Mouse (Mus musculus): ENCODE measurements around the gene Slc2a4. TPM values are rescaled to one million over a fixed set of nuclear protein-coding genes. Genes with fewer than 3 reads are reported as not detected.
A peak's percentile ranks its signal among the peaks of the same experiment; 100 is the strongest.

Slc2a4 gene
- total and polyA plus RNA-seq, 2 experiments from 2014 or later, result 6.1 to 12.8 TPM

DNA sequence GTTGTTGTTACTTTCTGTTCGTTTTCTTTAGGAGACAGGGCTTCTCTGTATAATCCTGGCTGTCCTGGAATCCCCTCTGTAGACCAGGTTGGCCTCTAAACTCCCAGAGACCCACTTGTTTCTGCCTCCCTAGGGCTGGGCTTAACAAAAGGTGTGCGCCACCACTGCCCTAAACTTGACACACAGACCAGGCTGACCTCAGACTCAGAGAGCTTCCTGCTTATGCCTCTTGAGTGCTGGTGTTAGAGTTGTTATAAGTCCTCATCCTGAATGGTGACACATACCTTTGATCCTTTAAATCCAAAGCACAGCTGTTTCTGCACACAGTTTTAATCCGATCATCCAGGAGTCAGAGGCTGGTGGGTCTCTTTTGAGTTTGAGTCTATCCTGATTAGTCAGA lies 44.9 kb upstream of the Slc2a4 start:
- peak overlapping the region; percentile 76 for H3K4me2 ChIP-seq (ENCODE audit: low read depth, low read length)
- H3K27ac ChIP-seq, result no peak overlapping the region
- no peaks in the 10 kb centered on the region for H3K9me3 ChIP-seq (ENCODE audit: low read length)
- ATAC-seq (no peak), DNase-seq (ENCODE audit: low spot score) (no peak)
- H3K27me3 ChIP-seq (ENCODE audit: insufficient read depth, low read length), result no peaks in the 10 kb centered on the region
- no peak for TF ChIP-seq CTCF (IDR thresholded peaks at IDR 0.05; ENCODE audit: low read depth)
- peaks cover 23% of the 10 kb centered on the region; the same call in 1 of the 2 replicates for H3K36me3 ChIP-seq (ENCODE audit: insufficient read depth, low read length)
- peaks cover 8% of the 10 kb centered on the region; the same call in 1 of the 2 replicates for H3K4me1 ChIP-seq (ENCODE audit: insufficient read depth, low read length)
- H3K9ac ChIP-seq (replicated peaks; ENCODE audit: low read length), result peak overlapping the region; percentile 82; the same call in 1 of the 2 replicates
- 91% methylated on average over 3 of the region's 3 CpGs for WGBS
- H3K4me3 ChIP-seq (ENCODE audit: low read length), result peak overlapping the region; percentile 80; the same call in 1 of the 2 replicates

GRCm38 (mm10) chr11:69992396-69992795 lies 44.4 kb upstream of the Slc2a4 start:
- H3K9ac ChIP-seq (replicated peaks; ENCODE audit: low read length), result peak overlapping the region; percentile 82; the same call in 1 of the 2 replicates
- H3K4me3 ChIP-seq (ENCODE audit: low read length), result peak overlapping the region; percentile 80
- DNase-seq (ENCODE audit: low spot score), result no peak
- 78% methylated on average over 10 of the region's 10 CpGs for WGBS
- peaks cover 8% of the 10 kb centered on the region; the same call in 1 of the 2 replicates for H3K4me1 ChIP-seq (ENCODE audit: insufficient read depth, low read length)
- no peak overlapping the region for H3K27ac ChIP-seq
- H3K9me3 ChIP-seq (ENCODE audit: low read length), result no peaks in the 10 kb centered on the region
- no peaks in the 10 kb centered on the region for H3K27me3 ChIP-seq (ENCODE audit: insufficient read depth, low read length)
- ATAC-seq, result no peak
- no peak for TF ChIP-seq CTCF (IDR thresholded peaks at IDR 0.05; ENCODE audit: low read depth)
- peak overlapping the region; percentile 76 for H3K4me2 ChIP-seq (ENCODE audit: low read depth, low read length)
- peaks cover 28% of the 10 kb centered on the region; the same call in 1 of the 2 replicates for H3K36me3 ChIP-seq (ENCODE audit: insufficient read depth, low read length)

DNA sequence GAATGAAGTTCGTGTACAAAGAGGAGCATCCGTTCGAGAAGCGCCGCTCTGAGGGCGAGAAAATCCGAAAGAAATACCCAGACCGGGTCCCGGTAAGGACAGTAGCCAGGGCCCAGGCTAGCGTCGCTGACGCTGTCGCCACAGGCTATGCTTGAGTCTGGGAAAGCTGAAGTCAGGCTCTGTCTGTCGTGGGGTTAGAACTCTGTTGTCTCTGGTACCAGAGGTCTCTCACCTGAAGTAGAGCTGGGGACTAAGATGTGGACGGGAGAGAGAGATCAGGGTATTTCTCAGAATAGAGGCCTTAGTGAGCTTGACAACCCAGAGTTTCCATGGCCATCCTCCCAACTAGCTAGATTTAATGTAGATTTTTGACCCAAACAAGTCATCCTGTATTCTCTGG lies 43.7 kb upstream of the Slc2a4 start:
- H3K4me3 ChIP-seq (ENCODE audit: low read length), result peak overlapping the region; percentile 80
- DNase-seq (ENCODE audit: low spot score) (no peak), ATAC-seq (no peak)
- peaks cover 8% of the 10 kb centered on the region; the same call in 1 of the 2 replicates for H3K4me1 ChIP-seq (ENCODE audit: insufficient read depth, low read length)
- no peaks in the 10 kb centered on the region for H3K9me3 ChIP-seq (ENCODE audit: low read length)
- H3K27me3 ChIP-seq (ENCODE audit: insufficient read depth, low read length), result no peaks in the 10 kb centered on the region
- WGBS, result under 1% methylated on average over 15 of the region's 15 CpGs
- peaks cover 28% of the 10 kb centered on the region; the same call in 1 of the 2 replicates for H3K36me3 ChIP-seq (ENCODE audit: insufficient read depth, low read length)
- H3K27ac ChIP-seq, result peak overlapping the region; percentile 92
- peak overlapping the region; percentile 76 for H3K4me2 ChIP-seq (ENCODE audit: low read depth, low read length)
- no peak for TF ChIP-seq CTCF (IDR thresholded peaks at IDR 0.05; ENCODE audit: low read depth)
- H3K9ac ChIP-seq (replicated peaks; ENCODE audit: low read length), result peak overlapping the region; percentile 82

GRCm38 (mm10) chr11:69990850-69991691 lies 43.1 kb upstream of the Slc2a4 start, which contains the start of gene Gabarap:
Gabarap (plus strand) TSS chr11:69991143.
- TF ChIP-seq CTCF (IDR thresholded peaks at IDR 0.05; ENCODE audit: low read depth), result 0 out of 2 replicates have a peak, but pooled peaks have one; percentile 3
- DNase-seq (ENCODE audit: low spot score), result peak; percentile 98
- H3K36me3 ChIP-seq (ENCODE audit: insufficient read depth, low read length), result peaks cover 28% of the 10 kb centered on the region; the same call in 1 of the 2 replicates

GRCm38 (mm10) chr11:69989949-69990348 lies 42.0 kb upstream of the Slc2a4 start:
- ATAC-seq (no peak), DNase-seq (ENCODE audit: low spot score) (no peak)
- 84% methylated on average over 8 of the region's 8 CpGs for WGBS
- Histone ChIP-seq H3K27me3 (ENCODE audit: insufficient read depth, low read length) (no peaks in the 10 kb centered on the region), H3K4me1 (ENCODE audit: insufficient read depth, low read length) (peaks cover 8% of the 10 kb centered on the region; the same call in 1 of the 2 replicates), H3K36me3 (ENCODE audit: insufficient read depth, low read length) (peaks cover 36% of the 10 kb centered on the region), H3K9ac (replicated peaks; ENCODE audit: low read length) (no peak overlapping the region), H3K4me2 (ENCODE audit: low read depth, low read length) (no peak overlapping the region), H3K9me3 (ENCODE audit: low read length) (no peaks in the 10 kb centered on the region), H3K4me3 (ENCODE audit: low read length) (no peak overlapping the region), H3K27ac (no peak overlapping the region)
- no peak for TF ChIP-seq CTCF (IDR thresholded peaks at IDR 0.05; ENCODE audit: low read depth)

More at GRCm38 (mm10) chr11:69990850-69991691, 43.1 kb upstream of the Slc2a4 start, which contains the start of gene Gabarap:
- under 1% methylated on average over 40 of the region's 40 CpGs for WGBS
- H3K4me2 ChIP-seq (ENCODE audit: low read depth, low read length), result peak within 1 kb of the TSS; percentile 76
- H3K27ac ChIP-seq, result peak within 1 kb of the TSS; percentile 92
- ATAC-seq, result peak; percentile 75
- peak within 1 kb of the TSS; percentile 80 for H3K4me3 ChIP-seq (ENCODE audit: low read length)
- no peaks in the 10 kb centered on the region for H3K27me3 ChIP-seq (ENCODE audit: insufficient read depth, low read length)
- H3K9me3 ChIP-seq (ENCODE audit: low read length), result no peaks in the 10 kb centered on the region
- peaks cover 8% of the 10 kb centered on the region; the same call in 1 of the 2 replicates for H3K4me1 ChIP-seq (ENCODE audit: insufficient read depth, low read length)
- peak within 1 kb of the TSS; percentile 82 for H3K9ac ChIP-seq (replicated peaks; ENCODE audit: low read length)

DNA sequence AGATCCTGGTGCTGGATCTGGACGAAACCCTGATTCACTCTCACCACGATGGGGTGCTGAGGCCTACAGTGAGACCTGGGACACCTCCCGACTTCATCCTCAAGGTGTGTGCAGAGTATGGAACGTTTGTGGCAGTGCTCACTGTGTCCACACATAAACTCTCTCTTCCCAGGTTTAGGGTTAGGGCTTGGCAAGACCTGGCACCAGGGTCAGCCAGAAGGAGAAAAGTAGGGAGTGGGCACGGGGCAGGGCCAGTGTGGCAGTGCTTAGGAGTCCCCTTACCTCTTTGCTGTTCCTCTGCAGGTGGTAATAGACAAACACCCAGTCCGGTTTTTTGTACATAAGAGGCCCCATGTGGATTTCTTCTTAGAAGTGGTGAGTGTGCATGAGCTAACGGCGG lies 36.4 kb upstream of the Slc2a4 start:
- H3K4me2 ChIP-seq (ENCODE audit: low read depth, low read length), result no peak overlapping the region
- DNase-seq (ENCODE audit: low spot score) (no peak), ATAC-seq (no peak)
- H3K9me3 ChIP-seq (ENCODE audit: low read length), result no peaks in the 10 kb centered on the region
- no peak overlapping the region for H3K27ac ChIP-seq
- no peak overlapping the region for H3K9ac ChIP-seq (replicated peaks; ENCODE audit: low read length)
- H3K27me3 ChIP-seq (ENCODE audit: insufficient read depth, low read length), result no peaks in the 10 kb centered on the region
- peaks cover 38% of the 10 kb centered on the region for H3K36me3 ChIP-seq (ENCODE audit: insufficient read depth, low read length)
- no peak for TF ChIP-seq CTCF (IDR thresholded peaks at IDR 0.05; ENCODE audit: low read depth)
- peaks cover 13% of the 10 kb centered on the region for H3K4me1 ChIP-seq (ENCODE audit: insufficient read depth, low read length)
- 89% methylated on average over 8 of the region's 8 CpGs for WGBS
- no peak overlapping the region for H3K4me3 ChIP-seq (ENCODE audit: low read length)

Data from hindbrain, postnatal 0 days (tissue).